Mouse (Mus musculus) cerebral cortex, adult 2 months (tissue): ENCODE results near the gene Cipc.

Source experiments
- WGBS: fragments of 180-500 bp; shearing (Covaris S2); methylation state at CpG from one replicate; pipeline ENCODE4 v1.1.7; 2018; 5-methylcytosine and 5-hydroxymethylcytosine counted together

The Cipc gene

DNA sequence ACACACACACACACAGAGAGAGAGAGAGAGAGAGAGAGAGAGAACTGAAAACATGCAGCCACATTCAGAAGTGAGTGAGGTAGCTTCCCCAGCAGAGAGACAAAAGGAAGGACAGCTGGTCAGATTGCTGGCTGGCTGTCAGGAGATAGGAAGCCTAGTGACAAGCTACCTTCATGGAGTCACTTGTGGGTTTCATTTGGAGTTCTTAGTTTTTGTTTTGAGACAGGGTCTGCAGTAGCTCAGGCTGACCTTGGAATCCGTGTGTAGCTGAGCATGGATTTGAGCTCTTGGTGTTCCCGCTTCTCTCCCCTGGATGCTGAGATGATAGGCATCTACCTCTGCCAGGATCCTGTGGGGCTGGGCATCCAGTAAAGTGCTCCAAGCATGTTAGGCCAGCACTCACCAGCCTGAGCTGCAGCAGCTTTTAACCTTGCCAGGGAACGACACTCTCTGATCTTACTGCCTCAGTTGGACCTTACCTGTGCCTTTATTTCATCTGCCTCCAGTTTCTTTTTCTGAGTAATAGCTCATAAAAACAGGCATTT is 14.0 kb downstream of the Cipc start:
- WGBS: 95% methylated on average over 3 of the region's 3 CpGs

DNA sequence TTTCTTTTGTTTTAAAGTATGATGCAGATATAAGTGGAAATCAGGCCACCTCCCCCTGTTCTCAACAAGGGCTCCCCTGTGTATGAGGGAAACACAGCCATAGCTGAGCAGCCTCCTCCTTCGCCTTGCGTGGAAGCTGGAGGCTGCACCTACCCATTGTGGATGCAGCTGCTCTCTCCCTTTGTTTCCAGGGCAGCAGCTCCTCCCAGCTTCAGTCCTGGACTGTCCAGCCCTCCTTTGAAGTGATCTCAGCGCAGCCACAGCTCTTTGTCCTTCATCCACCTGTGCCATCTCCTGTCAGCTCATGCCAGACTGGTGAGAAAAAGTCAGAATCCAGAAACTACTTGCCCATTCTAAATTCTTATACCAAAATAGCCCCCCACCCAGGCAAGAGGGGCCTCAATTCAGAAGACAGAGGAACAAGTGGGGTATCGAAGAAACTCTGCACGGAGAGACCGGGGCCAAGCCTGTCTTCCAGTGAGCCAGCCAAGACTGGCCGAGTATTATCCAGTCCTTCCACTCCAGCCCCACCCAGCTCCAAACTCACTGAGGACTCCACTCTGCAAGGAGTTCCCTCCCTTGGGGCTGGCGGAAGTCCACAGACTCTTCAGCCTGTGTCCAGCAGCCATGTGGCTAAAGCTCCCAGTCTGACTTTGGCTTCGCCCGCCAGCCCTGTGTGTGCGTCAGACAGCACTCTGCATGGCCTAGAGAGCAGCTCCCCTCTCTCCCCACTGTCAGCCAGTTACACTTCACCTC is 14.9 kb downstream of the Cipc start:
- 59% methylated on average over 11 of the region's 11 CpGs for WGBS

DNA sequence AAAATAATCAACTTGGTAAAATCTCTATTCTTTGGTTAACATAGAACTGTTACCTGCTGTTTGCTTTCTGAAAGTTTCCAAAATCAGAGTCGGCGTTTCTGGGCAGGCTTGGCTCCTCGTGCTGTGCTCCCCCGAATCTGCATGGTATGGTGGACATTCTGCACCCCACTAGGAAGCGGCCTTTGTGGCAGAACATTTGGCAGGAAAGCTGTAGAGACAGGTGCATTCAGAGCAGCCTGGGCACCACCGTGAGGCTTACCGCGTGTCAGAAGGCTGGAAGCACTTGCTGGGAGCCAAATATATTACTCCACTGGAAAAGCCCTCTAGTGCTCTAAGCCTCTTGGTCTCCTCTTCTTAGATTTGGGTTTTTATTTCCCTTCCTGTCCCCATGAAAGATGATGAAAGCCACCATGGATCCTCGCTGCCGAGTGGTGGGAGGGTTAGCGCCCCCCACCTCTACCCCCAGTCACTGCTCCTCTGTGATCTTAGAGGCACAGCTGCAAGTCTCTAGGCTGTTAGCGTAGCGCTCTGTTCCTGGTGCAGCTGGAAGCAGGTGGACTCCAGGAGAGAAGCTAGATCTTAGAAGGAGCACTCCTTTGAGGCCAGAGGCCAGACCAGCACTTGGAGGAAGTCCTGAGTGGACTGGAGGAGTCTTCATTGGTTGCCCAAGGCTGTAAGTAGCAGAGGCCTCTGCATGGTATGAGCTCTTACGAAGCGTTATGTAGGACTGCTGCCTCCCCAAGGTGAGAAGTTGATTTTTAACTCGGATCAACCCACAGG is 17.6 kb downstream of the Cipc start:
- 66% methylated on average over 16 of the region's 16 CpGs for whole genome bisulfite sequencing

DNA sequence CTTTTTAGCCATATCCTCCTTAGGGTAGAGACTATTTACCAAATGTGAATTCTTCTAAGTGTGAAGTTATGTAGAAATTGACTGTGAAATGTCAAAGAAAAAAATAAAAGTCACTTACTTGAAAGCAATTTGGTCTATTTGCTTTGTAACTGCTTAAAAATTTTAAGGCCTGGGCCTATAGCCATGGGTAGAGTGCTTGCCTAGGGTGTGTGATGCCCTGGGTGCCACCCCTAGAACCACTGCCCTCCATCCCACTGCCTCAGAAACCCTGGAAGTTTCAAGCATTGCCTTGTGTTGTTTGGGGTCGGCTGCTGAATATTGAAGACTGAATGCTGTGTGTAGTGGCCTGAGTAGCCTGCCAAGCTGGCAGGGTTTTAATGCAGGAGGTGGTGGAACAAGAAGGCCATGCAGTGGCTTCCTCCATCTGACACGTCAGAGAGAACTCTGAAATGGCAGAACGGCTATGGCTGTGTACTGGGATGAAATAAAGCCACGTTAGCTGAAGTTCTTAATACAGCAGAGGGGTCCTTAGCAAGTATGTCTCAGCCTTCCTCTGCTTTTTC is 18.5 kb downstream of the Cipc start:
- WGBS: 53% methylated on average over 4 of the region's 4 CpGs

DNA sequence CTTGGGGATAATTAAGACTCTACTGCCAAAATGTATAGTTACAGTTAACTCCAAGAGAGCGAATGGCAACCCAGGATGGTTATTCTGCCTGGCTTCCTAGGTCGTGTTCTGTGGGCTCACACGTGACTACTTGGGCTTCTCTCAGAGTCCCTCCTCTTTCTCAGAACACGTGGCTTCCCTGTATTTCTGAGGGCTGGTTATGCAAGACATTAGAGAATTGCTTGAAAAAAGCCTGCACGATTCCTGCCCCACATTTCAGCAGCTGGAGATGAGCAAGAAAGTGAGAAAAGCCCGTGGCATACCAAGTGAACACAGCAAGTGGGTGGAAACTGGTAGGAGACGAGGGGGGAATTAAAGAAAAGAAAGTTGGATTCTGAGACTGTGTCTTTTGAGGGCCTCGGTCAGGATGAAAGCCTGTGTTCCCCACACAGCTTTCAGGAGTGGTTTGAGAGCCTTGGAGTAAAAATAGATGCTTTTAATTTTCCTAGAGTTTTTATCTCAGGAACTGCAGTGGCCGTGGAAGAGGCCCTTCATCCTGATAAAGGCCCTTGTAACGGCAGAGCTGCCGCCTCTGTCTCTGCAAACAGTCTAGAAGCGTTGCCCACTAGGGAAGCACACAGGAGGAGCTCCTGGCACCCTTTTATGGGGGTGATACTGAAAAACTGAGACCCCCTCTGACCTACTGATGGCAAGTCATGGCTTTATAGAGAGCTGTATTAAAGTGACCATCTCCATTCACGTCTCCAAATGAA is 21.8 kb downstream of the Cipc start:
- 30% methylated on average over 13 of the region's 13 CpGs for WGBS

DNA sequence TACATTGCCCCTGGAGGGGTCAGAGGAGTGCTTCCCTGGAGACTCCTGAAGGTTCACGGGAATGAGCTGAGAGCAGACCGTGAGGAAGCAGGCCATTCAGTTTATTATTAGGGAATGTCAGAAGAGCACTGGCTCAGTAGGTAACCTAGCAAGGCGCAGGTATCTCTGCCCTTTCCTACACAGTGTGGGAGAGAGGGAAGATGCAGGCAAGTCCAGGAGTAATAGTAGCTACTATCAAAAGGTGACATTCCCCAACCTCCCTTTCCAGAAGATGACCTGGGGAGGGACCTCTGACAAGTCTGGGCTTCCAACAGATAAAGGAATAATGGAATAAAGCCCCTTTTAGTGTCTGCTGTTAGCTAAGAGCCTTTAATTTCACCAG is 22.4 kb downstream of the Cipc start:
- 68% methylated on average over 3 of the region's 3 CpGs for WGBS

DNA sequence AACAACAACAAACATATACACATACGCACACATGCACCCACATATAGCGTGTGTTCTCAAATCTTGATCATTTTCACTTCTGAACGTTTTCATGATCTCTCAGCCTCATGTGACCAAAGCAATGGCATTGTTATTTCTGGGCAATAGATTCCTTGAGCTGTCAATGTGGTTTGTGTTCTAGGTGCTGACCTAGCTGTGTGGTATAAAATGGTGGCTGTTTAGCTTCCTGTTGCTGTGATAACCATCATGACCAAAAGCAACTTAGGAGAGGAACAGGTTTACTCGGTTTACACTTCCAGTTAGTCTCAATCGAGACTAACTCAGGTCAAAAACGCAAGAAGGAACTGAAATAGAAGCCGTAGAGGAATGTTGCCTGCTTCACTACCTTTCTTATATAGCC is 24.2 kb downstream of the Cipc start:
- 92% methylated on average over 7 of the region's 7 CpGs for WGBS

DNA sequence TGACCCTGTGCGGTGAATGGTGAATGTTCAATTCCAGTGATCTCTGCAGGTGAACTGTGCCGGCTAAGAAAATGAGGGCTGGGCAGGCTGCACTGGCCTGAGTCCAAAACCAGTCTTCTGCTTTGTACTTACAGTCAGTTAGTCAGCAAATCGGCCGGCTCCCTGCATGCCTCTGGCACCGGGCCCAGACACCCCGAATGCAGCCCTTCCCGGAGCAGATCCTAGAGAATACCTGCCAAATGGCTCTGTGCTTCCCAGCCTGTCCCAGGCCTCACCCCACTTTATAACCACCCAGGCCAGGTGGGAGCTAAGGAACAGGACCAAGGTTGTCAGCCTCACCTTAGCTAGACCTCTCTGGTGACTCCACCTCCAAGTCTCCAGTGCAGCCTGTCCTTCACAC is 26.4 kb downstream of the Cipc start:
- WGBS: 9% methylated on average over 7 of the region's 7 CpGs

DNA sequence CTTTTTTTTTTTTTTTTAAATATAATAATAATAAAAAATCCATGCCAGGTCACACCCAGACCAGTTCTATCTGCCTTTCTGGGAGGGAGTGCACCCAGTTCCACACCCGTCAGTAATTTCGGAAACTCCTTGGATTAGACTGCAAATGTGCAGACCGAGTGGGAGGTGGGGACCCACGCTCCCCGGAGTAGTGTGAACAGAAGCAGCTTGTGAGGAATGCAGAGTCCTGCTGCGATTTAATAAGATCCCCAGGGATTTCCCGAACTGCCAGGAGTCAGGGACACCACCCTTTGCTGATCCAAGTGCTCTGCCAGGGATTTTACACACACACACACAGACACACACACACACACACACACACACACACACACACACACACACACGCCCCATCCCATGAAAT is 26.9 kb downstream of the Cipc start:
- 22% methylated on average over 8 of the region's 8 CpGs for WGBS

DNA sequence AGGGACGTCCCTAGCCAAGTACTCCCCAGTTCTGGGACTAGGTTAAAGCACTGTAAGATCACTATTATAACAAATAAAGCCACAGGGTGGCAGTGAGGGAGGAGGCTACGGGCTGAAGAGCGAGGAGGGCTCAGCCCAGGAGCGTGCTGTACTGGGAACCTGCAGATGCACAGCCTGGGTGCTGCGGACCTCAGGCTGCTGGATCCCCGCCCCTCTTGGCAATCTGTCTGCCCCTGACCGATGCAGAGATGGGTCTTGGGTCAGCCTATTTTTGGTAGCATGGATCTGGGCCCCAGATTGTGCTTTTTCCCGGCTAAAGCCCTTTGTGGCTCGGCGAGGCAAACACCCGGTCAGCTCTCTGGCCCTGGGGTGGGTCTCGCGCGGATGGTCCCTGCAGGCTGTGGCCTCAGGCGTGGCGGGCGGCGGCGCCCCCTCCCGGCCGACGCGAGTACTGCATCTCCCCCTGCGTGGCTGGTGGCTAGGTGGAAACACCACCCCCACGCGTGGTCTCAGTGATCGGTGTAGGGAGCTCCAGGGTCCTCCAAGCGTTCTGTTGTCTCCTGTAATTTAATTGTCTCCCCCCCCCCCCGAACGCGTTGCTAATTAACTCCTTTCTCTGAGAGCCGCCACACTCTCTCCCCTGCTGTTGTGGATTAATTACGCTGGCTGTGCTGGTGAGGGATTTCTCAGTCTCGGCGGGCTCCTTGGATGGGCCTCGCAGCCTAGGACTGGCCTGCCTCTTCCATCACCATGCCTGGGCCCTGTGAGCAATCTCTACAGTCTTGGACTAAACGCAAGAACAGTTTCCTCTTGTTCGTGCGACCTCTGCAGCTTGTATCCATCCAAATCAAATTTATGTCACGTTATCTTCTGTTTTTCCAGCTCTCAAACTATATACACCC is 27.8 kb downstream of the Cipc start:
- WGBS: 9% methylated on average over 40 of the region's 40 CpGs

DNA sequence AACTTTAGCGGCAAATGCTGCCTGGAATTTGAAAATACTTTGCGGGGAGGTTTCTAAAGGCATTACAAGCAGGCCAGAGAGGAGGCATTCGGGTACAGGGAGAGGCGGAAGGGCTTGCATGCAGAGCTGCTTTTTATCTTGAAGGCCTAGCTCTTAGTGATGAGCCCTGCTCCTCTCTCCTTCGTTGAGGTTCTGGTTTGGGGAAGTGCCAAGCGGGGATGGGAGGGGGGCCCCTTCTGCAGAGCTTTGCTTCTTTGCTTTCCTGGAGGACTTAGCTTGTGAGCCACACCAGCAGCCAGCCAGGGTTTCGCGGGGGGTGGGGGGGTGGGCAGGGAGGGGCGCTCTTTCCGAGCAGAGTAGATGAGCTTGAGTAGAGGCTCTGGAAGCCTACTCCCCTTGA is 28.9 kb downstream of the Cipc start:
- WGBS: 65% methylated on average over 10 of the region's 10 CpGs

DNA sequence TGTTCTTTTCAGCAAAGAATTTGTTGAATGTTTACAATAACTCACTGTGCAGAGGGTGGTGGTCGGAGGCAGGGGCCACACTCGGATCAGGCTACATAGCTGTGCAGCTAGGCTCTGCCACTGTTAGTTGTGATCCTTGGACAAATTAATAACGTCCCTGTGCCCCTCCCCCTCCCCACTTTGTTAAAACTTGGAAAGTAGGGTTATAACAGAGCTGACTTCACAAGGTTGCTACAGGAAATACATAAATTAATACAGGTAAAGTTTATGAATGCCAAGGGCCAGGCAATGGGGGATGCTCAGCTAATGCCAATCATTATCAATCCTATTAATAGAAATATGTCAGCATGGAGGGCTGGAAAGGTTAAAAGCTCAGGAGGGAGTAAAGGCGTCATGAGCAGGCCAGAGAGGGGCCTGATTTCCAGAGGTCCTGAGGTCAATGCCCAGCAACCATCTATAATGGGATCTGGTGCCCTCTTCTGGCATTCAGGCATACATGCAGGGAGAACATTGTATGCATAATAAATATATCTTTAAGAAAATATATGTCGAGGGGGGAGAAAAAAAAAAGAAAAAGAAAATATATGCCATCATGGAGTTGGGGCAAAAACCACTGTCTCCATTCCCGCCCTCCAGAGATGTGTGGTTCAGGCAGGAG is 29.8 kb downstream of the Cipc start:
- WGBS: 69% methylated on average over 6 of the region's 6 CpGs

DNA sequence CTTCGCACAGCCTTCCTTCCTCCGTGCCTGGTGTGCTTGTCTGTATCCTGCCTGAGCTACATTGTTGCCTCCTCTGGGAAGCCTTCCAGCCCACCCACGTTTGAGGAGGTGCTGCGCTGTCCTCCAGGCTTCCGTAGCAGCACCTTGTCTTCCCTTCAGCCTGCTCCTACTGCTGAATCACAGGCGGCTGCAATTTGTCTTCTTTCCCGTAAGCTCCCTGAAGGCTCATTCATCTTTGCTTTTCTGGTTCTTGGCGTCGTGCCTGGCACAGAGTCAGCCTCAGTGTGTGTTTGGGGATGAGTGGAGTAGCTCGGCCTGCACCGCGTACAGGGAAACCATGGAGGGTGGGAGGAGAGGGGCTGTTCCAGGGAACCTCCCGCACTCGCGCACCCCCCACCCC is 31.0 kb downstream of the Cipc start:
- WGBS: 8% methylated on average over 15 of the region's 15 CpGs

DNA sequence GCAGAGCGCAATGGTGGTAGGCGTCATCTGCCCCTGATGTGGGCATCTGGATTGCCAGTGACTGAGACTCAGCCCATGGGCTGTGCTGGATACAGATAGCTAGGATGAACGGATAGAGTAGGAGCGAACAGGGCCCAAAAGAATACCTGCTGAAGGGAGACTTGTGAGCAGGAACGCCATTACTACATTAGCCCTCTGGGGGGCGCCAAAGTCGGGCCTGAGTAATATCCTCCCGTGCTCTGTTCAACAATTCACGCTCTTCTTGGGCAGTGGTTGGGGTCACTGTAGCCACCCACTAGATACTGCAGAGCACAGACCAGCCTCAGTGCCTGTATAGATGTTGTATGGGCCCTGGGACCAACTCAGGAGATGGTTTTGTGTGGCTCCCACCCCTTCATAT is 34.3 kb downstream of the Cipc start:
- WGBS: 36% methylated on average over 9 of the region's 9 CpGs

DNA sequence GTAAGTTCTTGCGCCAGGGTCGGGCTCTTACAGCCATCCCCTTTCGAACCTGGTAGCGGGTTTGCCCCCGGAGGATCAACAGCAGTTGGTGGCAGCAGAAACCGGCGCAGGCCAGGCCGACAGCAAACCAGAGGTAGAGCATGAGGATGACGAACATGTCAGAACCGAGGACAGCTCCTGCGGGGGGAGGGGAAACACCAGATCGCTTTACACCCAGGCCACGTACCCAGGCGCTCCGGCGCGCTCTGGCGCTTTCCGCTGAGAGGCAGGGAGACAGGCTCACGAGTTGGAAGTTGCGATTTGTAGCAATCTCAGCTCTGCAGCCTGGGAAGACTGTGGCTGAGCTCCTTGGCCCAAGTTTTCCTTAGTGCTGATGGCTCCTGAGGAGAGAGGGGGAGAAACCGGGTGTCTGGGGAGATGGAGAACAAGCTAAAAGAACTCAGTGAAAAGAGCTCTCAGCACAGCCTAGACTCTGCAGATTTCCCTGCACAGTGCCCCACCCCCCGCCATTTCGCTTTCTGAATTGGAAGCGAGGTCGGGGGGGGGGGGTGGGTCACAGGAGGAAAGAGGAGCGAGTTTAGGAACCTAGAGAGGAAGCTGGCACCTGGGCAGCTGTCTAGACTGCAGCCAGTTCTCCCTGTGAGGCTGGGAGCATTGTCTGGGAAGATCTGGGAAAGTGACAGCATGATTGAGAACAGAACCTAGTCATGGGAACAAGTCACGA is 36.8 kb downstream of the Cipc start:
- WGBS: 11% methylated on average over 28 of the region's 28 CpGs

DNA sequence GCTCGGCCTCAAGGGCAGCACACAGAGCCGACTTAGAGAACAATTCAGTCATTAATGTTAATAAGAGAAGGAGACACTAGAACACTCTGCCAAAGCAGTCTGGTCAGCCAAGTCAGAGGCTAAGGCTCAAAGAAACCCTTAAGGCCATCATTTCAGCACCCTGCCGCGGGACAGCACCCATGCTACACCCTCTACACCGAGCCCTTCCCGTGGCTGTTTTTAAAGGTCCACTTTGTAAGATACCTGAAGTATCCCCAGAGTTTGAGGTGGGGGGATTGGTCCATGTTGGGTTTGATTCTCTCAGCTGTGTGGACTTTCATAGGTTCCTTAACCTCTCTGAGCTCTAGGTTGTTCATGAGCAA is 37.3 kb downstream of the Cipc start:
- WGBS: 26% methylated on average over 6 of the region's 6 CpGs

DNA sequence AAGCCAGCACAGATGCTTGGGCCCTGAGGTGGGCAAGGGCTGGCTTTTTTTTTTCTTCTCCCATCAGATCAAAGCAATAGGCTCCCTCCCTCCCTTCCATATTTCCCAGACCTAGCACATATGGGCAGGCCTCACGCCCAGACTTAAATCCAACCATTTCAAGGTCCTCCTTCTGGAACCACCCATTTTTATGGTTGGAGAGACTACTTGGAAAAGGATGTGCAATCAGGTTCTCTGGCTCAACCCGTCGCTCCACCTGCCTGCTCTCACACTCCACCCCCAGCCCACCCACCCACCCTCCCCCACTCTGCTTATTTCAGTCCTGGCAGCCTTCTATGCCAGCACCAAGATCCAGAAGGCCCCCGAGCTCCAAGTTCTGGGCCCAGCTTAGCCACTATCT is 39.7 kb downstream of the Cipc start:
- WGBS: 47% methylated on average over 4 of the region's 4 CpGs

DNA sequence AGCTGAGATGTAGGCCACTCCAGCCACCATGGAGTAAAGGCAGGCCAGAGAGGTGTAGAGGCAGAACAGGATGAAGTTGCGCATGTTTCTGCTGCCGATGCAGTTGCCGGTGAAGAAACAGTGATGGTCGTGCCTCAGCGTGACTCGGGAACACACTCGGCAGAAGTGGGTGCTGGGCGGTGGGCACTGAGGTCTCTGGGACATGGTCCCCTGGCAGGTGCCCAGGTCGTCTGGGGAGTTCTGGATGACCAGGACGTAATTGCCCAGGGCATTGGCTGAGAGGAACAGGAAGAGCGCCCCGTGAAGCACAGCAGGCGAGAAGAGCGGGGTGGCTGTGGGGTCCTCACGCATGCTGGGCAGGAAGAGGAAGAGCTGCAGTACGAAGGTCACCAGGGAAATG is 41.4 kb downstream of the Cipc start:
- WGBS: 68% methylated on average over 16 of the region's 16 CpGs

DNA sequence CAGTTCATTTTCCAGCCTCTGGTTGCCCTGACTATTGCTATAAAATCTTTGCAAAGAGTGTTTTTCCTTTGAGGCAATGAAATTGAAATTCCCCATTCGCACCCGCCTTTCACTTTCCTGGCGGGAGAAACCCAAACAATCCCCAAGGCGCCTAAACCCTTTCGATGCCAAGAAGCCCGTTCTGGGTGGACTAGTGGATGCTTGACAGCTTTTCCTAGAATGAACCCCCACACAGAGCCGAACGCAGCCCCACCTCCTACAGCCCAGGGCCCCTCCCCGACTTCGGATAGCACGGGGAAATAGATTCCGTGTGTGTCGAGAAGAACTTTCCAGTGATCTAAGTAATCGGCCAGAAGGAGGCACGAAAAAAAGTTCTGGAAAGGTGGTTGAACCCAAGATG is 42.5 kb downstream of the Cipc start:
- 1% methylated on average over 15 of the region's 15 CpGs for WGBS
